Mouse (Mus musculus): ENCODE data around the gene Aqp1. TPM values are rescaled to one million over a fixed set of nuclear protein-coding genes. Genes with fewer than 3 reads are reported as not detected.

Gene Aqp1
- polyA plus RNA-seq, 1 experiment: 2.0 TPM

DNA sequence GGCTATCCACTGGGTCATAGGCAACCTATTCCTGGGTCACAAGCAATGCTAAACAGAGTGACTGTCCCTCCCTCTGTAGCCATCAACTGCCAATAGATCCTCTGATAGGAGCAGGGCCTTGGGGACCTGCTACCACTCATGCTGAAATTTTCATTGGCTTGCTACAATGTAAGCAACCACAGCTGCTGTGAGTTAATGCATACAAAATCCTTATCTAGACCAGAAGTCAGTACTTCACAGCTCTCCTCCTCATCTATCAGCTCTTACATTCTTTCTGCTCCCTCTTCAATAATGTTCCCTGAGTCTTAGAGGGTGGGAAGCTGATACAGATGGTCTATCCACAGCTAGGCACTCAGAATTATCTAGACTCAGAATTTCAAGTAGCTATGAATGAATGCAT is 30.9 kb downstream of the Aqp1 start:
- Histone ChIP-seq H3K4me3 (replicated peaks; ENCODE audit: insufficient read depth, low read depth, low read length) (no peak overlapping the region), H3K27ac (ENCODE audit: insufficient read depth, low read length) (no peak overlapping the region), H3K4me1 (ENCODE audit: control insufficient read depth, insufficient read depth, low read length) (no peaks in the 10 kb centered on the region), H3K27me3 (ENCODE audit: control insufficient read depth, insufficient read depth, low read length) (no peaks in the 10 kb centered on the region)
- no peak for TF ChIP-seq POLR2A (IDR thresholded peaks at IDR 0.05; ENCODE audit: borderline replicate concordance, insufficient read depth, low read length)
- DNase-seq: no peak

DNA sequence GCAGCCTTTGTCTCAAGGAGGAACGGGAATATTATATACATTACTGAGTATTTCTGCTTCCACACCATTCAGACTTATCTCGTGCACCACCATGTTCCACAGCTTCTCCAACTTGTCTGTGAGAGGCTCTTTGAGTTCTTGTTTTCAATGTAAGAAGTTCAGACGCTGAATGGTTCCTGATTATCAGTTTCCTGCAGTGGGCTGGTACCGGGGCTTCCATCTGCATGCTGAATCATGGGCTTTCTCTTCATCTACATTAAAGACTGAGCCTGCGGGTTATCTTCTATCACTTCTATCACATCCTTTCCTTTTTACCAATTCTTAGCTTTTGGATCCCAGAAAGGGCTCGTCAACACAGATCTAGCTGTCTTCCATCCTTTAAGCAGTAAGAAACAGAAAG is 34.6 kb downstream of the Aqp1 start:
- 90% methylated on average over 6 of the region's 6 CpGs for WGBS
- H3K27me3 ChIP-seq (ENCODE audit: control insufficient read depth, insufficient read depth, low read length): no peaks in the 10 kb centered on the region
- no peak overlapping the region for H3K4me3 ChIP-seq (replicated peaks; ENCODE audit: insufficient read depth, low read depth, low read length)
- TF ChIP-seq POLR2A (IDR thresholded peaks at IDR 0.05; ENCODE audit: borderline replicate concordance, insufficient read depth, low read length) (no peak), CTCF (IDR thresholded peaks at IDR 0.05; ENCODE audit: borderline replicate concordance, insufficient read depth, low read depth, low read length) (no peak)
- H3K27ac ChIP-seq (ENCODE audit: insufficient read depth, low read length): no peak overlapping the region
- no peaks in the 10 kb centered on the region for H3K4me1 ChIP-seq (ENCODE audit: control insufficient read depth, insufficient read depth, low read length)
- no peak for DNase-seq

- Histone ChIP-seq H3K4me3 (replicated peaks; ENCODE audit: insufficient read depth, low read depth, low read length) (no peak within 1 kb of the TSS), H3K27me3 (ENCODE audit: control insufficient read depth, insufficient read depth, low read length) (no peaks in the 10 kb centered on the region), H3K27ac (ENCODE audit: insufficient read depth, low read length) (no peak within 1 kb of the TSS), H3K4me1 (ENCODE audit: control insufficient read depth, insufficient read depth, low read length) (no peaks in the 10 kb centered on the region)
- DNase-seq: no peak
- 64% methylated on average over 6 of the region's 6 CpGs for WGBS
- no peak for TF ChIP-seq POLR2A (IDR thresholded peaks at IDR 0.05; ENCODE audit: borderline replicate concordance, insufficient read depth, low read length)
- no peak for TF ChIP-seq CTCF (IDR thresholded peaks at IDR 0.05; ENCODE audit: borderline replicate concordance, insufficient read depth, low read depth, low read length)
These were observed 39.8 kb downstream of the Aqp1 start, which contains the start of gene Ghrhr for GRCm38 (mm10) chr6:55376076-55376475. Gene Ghrhr (plus strand): TSS chr6:55376295.

DNA sequence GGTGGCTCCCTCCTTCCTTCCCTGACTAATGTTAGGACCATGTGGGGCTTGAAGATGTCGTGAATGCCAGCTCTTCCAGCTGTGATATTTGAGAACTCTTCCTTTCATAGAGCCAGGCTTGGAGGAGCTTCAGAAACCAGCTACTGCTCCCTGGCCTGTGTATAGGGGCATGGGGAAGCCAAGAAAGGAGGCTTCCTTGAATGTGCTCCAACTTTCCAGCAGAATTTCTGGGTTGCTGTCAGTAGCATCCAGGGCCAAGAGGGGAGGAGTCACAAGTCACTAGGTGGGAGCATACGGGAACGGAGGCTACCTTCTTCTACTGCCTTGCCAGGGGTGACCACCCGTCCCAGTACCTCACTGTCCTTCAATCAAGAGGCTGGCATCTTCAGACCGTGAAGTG is 40.3 kb downstream of the Aqp1 start:
- TF ChIP-seq CTCF (IDR thresholded peaks at IDR 0.05; ENCODE audit: borderline replicate concordance, insufficient read depth, low read depth, low read length): no peak
- 22% methylated on average over 5 of the region's 5 CpGs for WGBS
- no peaks in the 10 kb centered on the region for H3K4me1 ChIP-seq (ENCODE audit: control insufficient read depth, insufficient read depth, low read length)
- no peak overlapping the region for H3K4me3 ChIP-seq (replicated peaks; ENCODE audit: insufficient read depth, low read depth, low read length)
- H3K27ac ChIP-seq (ENCODE audit: insufficient read depth, low read length): no peak overlapping the region
- H3K27me3 ChIP-seq (ENCODE audit: control insufficient read depth, insufficient read depth, low read length): no peaks in the 10 kb centered on the region
- DNase-seq: no peak

GRCm38 (mm10) chr6:55377461-55377860 is 41.2 kb downstream of the Aqp1 start:
- Histone ChIP-seq H3K4me1 (ENCODE audit: control insufficient read depth, insufficient read depth, low read length) (no peaks in the 10 kb centered on the region), H3K27me3 (ENCODE audit: control insufficient read depth, insufficient read depth, low read length) (no peaks in the 10 kb centered on the region), H3K4me3 (replicated peaks; ENCODE audit: insufficient read depth, low read depth, low read length) (no peak overlapping the region), H3K27ac (ENCODE audit: insufficient read depth, low read length) (no peak overlapping the region)
- 94% methylated on average over 4 of the region's 4 CpGs for WGBS
- TF ChIP-seq CTCF (IDR thresholded peaks at IDR 0.05; ENCODE audit: borderline replicate concordance, insufficient read depth, low read depth, low read length) (no peak), POLR2A (IDR thresholded peaks at IDR 0.05; ENCODE audit: borderline replicate concordance, insufficient read depth, low read length) (no peak)
- DNase-seq: no peak

DNA sequence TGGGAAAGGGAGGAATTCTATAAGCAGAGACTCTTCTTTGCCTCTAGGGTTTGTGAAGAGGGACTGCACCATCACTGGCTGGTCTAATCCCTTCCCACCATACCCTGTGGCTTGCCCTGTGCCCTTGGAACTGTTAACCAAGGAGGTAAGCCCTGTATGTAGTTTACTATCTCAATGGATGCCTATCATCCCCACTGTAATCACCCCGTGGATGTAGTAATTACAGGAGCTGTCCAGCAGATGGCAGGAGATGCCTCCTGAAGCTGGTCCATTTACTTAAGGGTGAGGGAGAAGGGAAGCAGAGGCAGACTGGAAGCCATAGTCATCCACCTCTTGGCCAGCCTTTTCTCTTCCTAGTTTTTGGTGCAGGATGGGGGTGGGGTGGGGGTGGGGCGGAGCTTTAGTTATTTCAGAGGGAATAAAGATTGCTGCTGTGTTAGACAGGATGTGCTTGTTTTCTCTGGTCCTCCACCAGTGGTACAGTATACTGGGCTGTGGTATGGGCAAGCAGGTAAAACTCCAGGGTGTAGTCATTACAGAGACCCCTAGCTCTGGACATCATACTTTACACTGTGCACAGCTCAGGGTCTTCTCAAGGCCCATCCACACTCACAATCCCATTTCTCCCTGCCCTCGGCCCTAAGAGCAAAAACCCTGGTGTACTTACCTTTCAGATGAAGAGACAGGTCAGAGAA is 43.6 kb downstream of the Aqp1 start:
- 49% methylated on average over 3 of the region's 3 CpGs for whole genome bisulfite sequencing
- peak; percentile 29 to 51 for DNase-seq
- no peak for TF ChIP-seq POLR2A (IDR thresholded peaks at IDR 0.05; ENCODE audit: borderline replicate concordance, insufficient read depth, low read length)
- peak; percentile 64 for TF ChIP-seq CTCF (IDR thresholded peaks at IDR 0.05; ENCODE audit: borderline replicate concordance, insufficient read depth, low read depth, low read length)
- Histone ChIP-seq H3K4me1 (ENCODE audit: control insufficient read depth, insufficient read depth, low read length) (no peaks in the 10 kb centered on the region), H3K27ac (ENCODE audit: insufficient read depth, low read length) (no peak overlapping the region), H3K27me3 (ENCODE audit: control insufficient read depth, insufficient read depth, low read length) (no peaks in the 10 kb centered on the region), H3K4me3 (replicated peaks; ENCODE audit: insufficient read depth, low read depth, low read length) (no peak overlapping the region)

DNA sequence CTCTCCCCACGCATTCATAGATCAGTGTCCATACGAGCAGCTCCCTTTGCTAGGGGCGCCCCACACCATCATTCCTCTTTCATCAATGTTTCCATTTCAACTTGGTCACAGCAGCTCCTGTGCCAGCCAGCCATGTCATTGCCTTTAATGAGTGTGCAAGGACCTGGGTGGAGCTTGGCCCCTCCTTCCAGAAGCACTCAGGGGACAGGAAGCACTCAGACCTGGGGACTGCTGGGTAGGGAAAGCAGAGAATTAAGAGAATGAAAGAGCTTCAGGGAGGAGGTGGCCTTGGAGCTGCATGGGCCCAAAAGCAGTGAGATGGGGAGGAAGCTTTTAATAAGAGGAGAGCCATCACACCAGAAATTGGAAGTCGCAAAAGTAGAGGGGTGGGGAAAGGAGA is 45.7 kb downstream of the Aqp1 start:
- Histone ChIP-seq H3K4me1 (ENCODE audit: control insufficient read depth, insufficient read depth, low read length) (no peaks in the 10 kb centered on the region), H3K4me3 (replicated peaks; ENCODE audit: insufficient read depth, low read depth, low read length) (no peak overlapping the region), H3K27me3 (ENCODE audit: control insufficient read depth, insufficient read depth, low read length) (no peaks in the 10 kb centered on the region), H3K27ac (ENCODE audit: insufficient read depth, low read length) (no peak overlapping the region)
- no peak for TF ChIP-seq CTCF (IDR thresholded peaks at IDR 0.05; ENCODE audit: borderline replicate concordance, insufficient read depth, low read depth, low read length)
- TF ChIP-seq POLR2A (IDR thresholded peaks at IDR 0.05; ENCODE audit: borderline replicate concordance, insufficient read depth, low read length): no peak
- 95% methylated on average over 4 of the region's 4 CpGs for WGBS
- no peak for DNase-seq

- Histone ChIP-seq H3K27me3 (ENCODE audit: control insufficient read depth, insufficient read depth, low read length) (no peaks in the 10 kb centered on the region), H3K4me3 (replicated peaks; ENCODE audit: insufficient read depth, low read depth, low read length) (no peak overlapping the region), H3K4me1 (ENCODE audit: control insufficient read depth, insufficient read depth, low read length) (no peaks in the 10 kb centered on the region), H3K27ac (ENCODE audit: insufficient read depth, low read length) (no peak overlapping the region)
- no peak for TF ChIP-seq POLR2A (IDR thresholded peaks at IDR 0.05; ENCODE audit: borderline replicate concordance, insufficient read depth, low read length)
- peak; percentile 79 for TF ChIP-seq CTCF (IDR thresholded peaks at IDR 0.05; ENCODE audit: borderline replicate concordance, insufficient read depth, low read depth, low read length)
- WGBS: 13% methylated on average over 1 of the region's 1 CpGs
- peak; percentile 43 to 65 for DNase-seq
These were observed 47.7 kb downstream of the Aqp1 start for GRCm38 (mm10) chr6:55383897-55384296.
